Mouse (Mus musculus) E14TG2a.4 (cell line): ENCODE results near the gene Taf5l.

Experiments
- H3K27me3 ChIP-seq: 2 replicates; pipeline ENCODE4 v1.6.1; 2014; ENCODE audit warnings: low read length, control low read depth; ENCODE audit not compliant: insufficient read depth
- H3K36me3 ChIP-seq: 2 replicates; pipeline ENCODE4 v1.6.1; 2014; ENCODE audit warnings: low read length, control low read depth; ENCODE audit not compliant: insufficient read depth
- H3K4me1 ChIP-seq: replicated peaks from 2 replicates; pipeline ENCODE4 v1.6.1; 2014; ENCODE audit warnings: low read depth, low read length, control low read depth
- H3K4me3 ChIP-seq: replicated peaks from 2 replicates; pipeline ENCODE4 v1.5.1; 2014; ENCODE audit warnings: mild to moderate bottlenecking, low read length
- H3K9me3 ChIP-seq: 2 replicates; pipeline ENCODE4 v1.6.1; 2014; ENCODE audit warnings: low read length, control low read depth
- CTCF ChIP-seq: conservative IDR thresholded peaks from 2 replicates; pipeline ENCODE4 v1.5.1; 2014; ENCODE audit warnings: low read length
- NANOG ChIP-seq: IDR thresholded peaks from 2 replicates; pipeline ENCODE4 v1.6.1; 2014; ENCODE audit warnings: borderline replicate concordance, low read length, mixed read lengths
- POU5F1 ChIP-seq: IDR thresholded peaks from 2 replicates; pipeline ENCODE4 v1.6.1; 2014; ENCODE audit warnings: low read length, borderline replicate concordance

Taf5l gene

DNA sequence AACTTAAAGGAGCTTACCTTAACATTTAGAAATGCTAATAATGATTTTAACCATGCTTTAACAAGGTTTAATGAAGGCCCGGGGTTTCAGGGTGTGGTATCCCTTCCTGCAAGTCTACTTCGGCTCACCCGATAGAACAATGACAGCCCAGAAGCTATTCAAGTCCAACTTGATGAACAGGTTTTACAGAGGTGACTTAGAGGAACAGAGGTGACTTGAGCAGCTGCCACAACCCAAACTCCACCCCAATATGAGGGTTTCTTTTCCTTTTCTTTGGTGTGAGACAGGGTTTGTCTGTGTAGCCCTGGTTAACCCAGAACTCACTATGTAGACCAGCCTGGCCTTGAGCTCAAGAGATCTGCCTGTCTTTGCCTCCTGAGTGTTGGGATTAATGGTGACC, 27.2 kb downstream of the Taf5l start:
- Histone ChIP-seq H3K27me3 (no peaks in the 10 kb centered on the region), H3K36me3 (peaks cover 56% of the 10 kb centered on the region), H3K9me3 (no peaks in the 10 kb centered on the region), H3K4me1 (peaks cover 91% of the 10 kb centered on the region), H3K4me3 (peak overlapping the region; percentile 39)
- TF ChIP-seq NANOG, result no peak
- TF ChIP-seq CTCF, result no peak
- no peak for TF ChIP-seq POU5F1

DNA sequence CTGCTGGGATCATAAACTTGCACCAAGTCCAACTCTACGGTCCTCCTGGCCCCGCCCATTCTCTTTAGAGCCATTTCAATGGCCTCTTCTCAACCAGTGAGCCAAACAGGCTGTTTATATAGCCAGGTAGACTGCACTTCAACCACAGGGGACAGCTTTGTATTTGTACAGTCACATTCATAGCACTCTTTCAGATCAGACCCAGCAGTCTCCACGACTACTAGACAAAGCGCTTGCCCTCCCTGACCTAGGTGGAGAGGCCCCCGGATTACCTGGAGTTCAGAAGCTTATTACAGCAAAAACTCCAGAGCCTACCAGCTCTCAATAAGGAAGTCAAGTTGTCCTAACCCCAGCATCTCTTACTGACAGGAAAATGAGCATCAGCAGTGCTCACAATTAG, 27.6 kb downstream of the Taf5l start:
- H3K4me1 ChIP-seq, result peaks cover 91% of the 10 kb centered on the region
- no peaks in the 10 kb centered on the region for H3K27me3 ChIP-seq
- TF ChIP-seq POU5F1 (no peak), CTCF (no peak), NANOG (no peak)
- no peaks in the 10 kb centered on the region for H3K9me3 ChIP-seq
- H3K36me3 ChIP-seq, result peaks cover 52% of the 10 kb centered on the region
- H3K4me3 ChIP-seq, result peak overlapping the region; percentile 39

DNA sequence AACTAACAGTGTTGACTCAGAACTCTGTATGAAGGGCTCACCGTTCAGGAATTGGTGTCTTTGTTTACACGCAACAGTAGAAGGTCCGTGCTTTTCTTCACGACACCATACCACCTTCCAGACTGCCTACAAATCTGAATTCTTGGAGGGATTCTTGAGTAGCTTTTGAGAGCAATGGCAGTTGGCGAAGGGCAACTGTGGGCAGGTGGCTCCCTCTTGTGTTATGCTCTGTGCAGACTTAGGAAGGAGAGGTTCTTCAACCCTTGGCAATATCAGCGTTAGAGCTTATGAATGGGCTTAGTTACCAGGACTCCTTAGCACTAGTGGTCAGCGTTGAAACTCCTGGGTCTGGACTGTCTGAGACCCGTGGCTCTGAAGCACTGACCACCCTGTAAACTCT, 28.6 kb downstream of the Taf5l start:
- Histone ChIP-seq H3K27me3 (no peaks in the 10 kb centered on the region), H3K4me1 (peaks cover 89% of the 10 kb centered on the region), H3K36me3 (peaks cover 43% of the 10 kb centered on the region), H3K9me3 (no peaks in the 10 kb centered on the region), H3K4me3 (no peak overlapping the region)
- TF ChIP-seq CTCF, result no peak
- TF ChIP-seq NANOG, result no peak
- no peak for TF ChIP-seq POU5F1

DNA sequence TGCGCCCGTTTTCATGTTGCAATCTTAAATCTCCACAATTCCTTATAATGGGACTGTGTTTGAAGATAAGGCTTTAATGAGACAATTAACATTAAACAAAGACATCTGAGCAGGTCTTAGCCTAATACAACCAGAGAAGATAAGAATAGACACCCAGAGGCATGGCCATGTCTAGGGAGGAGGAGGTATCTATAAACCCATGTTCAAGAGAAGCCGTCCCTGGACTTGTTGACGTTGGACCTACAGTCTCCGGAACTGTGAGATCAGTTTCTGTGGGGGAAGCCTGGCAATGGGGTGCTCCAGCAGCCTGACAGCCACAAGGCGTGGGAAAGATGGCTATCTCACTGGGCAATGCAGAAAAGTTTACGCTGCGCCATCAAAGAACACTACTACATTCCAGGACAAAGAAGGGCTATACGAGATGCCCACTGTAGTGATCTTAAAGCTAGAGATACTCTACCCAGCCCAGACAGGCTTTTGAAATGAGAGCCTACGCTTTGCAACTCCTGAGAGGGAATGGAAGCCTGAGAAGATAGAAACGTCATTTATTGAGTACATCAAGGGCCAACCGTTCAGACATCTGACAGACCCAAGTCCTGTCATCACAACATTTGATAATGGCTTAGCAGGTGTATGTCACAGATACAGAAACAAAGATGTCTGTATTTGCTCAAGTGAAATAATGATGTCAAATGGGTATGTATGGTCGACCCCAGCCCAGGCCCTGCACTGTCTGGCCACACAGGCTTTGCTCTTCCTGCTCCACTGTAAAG, 30.7 kb downstream of the Taf5l start:
- Histone ChIP-seq H3K4me3 (no peak overlapping the region), H3K27me3 (no peaks in the 10 kb centered on the region), H3K4me1 (peaks cover 75% of the 10 kb centered on the region), H3K9me3 (no peaks in the 10 kb centered on the region), H3K36me3 (peaks cover 25% of the 10 kb centered on the region)
- no peak for TF ChIP-seq POU5F1
- TF ChIP-seq NANOG, result no peak
- no peak for TF ChIP-seq CTCF

DNA sequence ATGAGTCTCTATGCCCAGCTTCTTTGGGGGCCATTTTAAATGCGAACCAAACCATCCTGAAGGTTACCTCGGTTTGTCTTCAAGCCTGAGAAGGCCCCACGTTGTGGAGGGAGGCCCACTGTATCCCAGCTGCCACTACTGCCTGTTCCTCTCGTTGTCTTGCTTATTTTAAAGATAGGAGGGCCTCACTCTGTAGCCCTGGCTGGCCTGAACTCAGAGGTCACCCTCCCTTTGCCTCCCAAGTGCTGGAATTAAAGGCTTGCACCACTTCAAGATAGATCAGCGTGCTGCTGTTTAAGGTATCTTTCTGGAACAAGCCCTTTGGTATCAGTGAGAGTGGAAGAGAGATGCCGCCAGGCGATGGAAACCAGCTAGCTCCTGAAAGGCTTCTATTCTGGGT, 32.1 kb downstream of the Taf5l start:
- peaks cover 64% of the 10 kb centered on the region for H3K4me1 ChIP-seq
- TF ChIP-seq CTCF (no peak), NANOG (no peak), POU5F1 (no peak)
- no peaks in the 10 kb centered on the region for H3K27me3 ChIP-seq
- no peak overlapping the region for H3K4me3 ChIP-seq
- no peaks in the 10 kb centered on the region for H3K9me3 ChIP-seq
- H3K36me3 ChIP-seq, result peaks cover 12% of the 10 kb centered on the region

DNA sequence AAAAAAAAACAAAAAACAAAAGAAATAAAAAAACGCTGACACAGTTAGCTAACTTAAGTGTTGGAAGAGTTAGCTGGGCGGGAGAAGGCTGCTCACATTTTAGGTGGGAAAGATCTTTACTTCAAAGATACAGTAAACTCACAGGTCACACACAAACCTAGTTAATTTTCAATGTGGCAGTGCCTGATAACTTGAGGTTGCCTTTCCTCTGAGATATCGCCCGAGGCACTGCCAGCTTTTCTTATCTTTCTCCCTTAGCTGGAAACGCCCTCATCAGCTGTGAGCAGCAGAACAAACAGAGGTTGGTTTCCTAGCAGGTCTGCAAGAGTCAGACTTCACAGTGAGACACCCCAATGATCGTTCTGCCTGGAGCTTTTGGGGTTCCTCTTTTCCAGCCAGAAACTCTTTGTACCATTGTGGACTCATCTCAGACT, 32.6 kb downstream of the Taf5l start:
- no peaks in the 10 kb centered on the region for H3K9me3 ChIP-seq
- peaks cover 64% of the 10 kb centered on the region for H3K4me1 ChIP-seq
- H3K36me3 ChIP-seq, result peaks cover 12% of the 10 kb centered on the region
- TF ChIP-seq NANOG (no peak), POU5F1 (no peak), CTCF (no peak)
- no peak overlapping the region for H3K4me3 ChIP-seq
- no peaks in the 10 kb centered on the region for H3K27me3 ChIP-seq

DNA sequence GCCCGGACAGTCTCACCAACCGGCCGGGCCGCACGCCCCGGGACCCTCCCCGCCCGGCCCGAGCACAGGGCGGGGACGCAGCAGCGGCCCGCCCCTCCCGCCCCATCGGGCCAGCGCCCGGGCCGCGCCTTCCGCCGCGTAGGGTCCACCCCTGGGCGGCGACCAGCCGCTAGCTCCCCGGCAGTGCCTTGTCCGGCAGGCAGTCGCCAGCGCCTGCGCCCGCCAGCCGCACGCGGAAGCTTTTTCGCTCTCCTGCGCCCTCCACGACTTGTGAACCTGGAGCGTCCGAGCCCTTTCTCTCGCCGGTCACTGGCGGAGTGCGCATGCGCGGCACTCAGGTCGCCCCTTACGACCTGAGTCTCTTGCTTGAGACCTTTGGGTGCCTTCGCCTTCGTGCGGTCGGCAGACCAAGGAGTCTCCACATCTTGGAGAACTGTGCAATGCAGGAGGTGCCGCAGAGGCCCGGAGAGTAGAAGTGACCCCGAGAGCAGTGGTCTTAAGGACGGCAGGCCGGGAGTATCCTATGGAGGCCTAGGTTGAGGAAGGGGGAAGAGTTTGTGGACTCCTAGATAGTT, 38.3 kb downstream of the Taf5l start, which contains the start of gene Abcb10:
Gene Abcb10, minus strand, starts transcription at position 297 of the 575 bp plus-strand sequence.
- TF ChIP-seq POU5F1, result no peak
- TF ChIP-seq NANOG, result no peak
- no peak for TF ChIP-seq CTCF
- Histone ChIP-seq H3K4me3 (peak within 1 kb of the TSS; percentile 93), H3K4me1 (peaks cover 37% of the 10 kb centered on the region), H3K36me3 (no peaks in the 10 kb centered on the region), H3K27me3 (peaks cover 9% of the 10 kb centered on the region), H3K9me3 (no peaks in the 10 kb centered on the region)

DNA sequence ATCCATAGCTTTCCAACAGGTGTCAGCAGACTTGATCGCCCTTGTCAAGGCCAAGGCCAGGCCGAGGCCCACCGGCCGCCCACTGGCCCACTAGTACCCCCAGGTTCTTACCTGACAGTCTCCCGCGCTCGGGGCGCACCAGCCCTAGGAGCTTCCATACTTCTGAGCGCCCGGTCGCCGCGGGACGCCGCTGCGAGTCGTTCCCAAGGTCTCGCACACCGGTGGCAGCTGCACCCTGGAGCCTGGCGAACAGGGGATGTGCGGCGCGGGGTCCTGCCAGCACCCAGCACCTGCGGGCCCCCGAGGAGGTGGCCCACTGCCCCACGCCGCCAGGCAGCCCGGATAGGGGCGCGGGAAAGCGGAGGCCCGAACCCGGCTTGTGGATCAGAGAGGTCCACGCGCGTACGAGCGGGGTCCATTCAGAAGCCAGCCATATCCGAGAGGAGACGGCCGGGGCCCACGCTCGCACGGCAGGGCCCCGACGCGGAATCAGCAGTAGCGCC, 38.9 kb downstream of the Taf5l start:
- peaks cover 38% of the 10 kb centered on the region for H3K4me1 ChIP-seq
- no peaks in the 10 kb centered on the region for H3K9me3 ChIP-seq
- TF ChIP-seq NANOG, result no peak
- TF ChIP-seq CTCF, result no peak
- no peak for TF ChIP-seq POU5F1
- H3K4me3 ChIP-seq, result peak overlapping the region; percentile 93
- no peaks in the 10 kb centered on the region; the same call in 1 of the 2 replicates for H3K36me3 ChIP-seq
- H3K27me3 ChIP-seq, result peaks cover 9% of the 10 kb centered on the region
